Mouse (Mus musculus) NIH3T3 (cell line): ENCODE measurements around the gene Itgb2.
A peak's percentile ranks its signal among the peaks of the same experiment; 100 is the strongest.

Experiments used
- DNase-seq: peaks from one replicate; pipeline ENCODE4 v3.0.0-alpha.2; 2012; ENCODE audit warnings: low read depth

Itgb2 gene

GRCm38 (mm10) chr10:77530140-77530539 is at the start of gene Itgb2:
Itgb2 (plus strand) TSS chr10:77530252.
- DNase-seq: no peak

GRCm38 (mm10) chr10:77481814-77482213 is 48.2 kb upstream of the Itgb2 start:
- no peak for DNase-seq

- peak; percentile 94 for DNase-seq
Observed at GRCm38 (mm10) chr10:77484205-77484935, 45.7 kb upstream of the Itgb2 start.

GRCm38 (mm10) chr10:77485786-77486185 is 44.3 kb upstream of the Itgb2 start:
- DNase-seq: no peak

GRCm38 (mm10) chr10:77488168-77488567 is 41.9 kb upstream of the Itgb2 start:
- no peak for DNase-seq

GRCm38 (mm10) chr10:77491585-77491984 is 38.5 kb upstream of the Itgb2 start:
- DNase-seq: no peak

GRCm38 (mm10) chr10:77492885-77493284 is 37.2 kb upstream of the Itgb2 start:
- no peak for DNase-seq

GRCm38 (mm10) chr10:77497185-77497584 is 32.9 kb upstream of the Itgb2 start:
- DNase-seq: no peak

GRCm38 (mm10) chr10:77498254-77498653 is 31.8 kb upstream of the Itgb2 start:
- DNase-seq: no peak

- no peak for DNase-seq
Observed at GRCm38 (mm10) chr10:77500636-77501035, 29.4 kb upstream of the Itgb2 start.

- DNase-seq: no peak
Observed at GRCm38 (mm10) chr10:77502967-77503922, 26.8 kb upstream of the Itgb2 start.

GRCm38 (mm10) chr10:77504143-77504542 is 25.9 kb upstream of the Itgb2 start:
- no peak for DNase-seq

GRCm38 (mm10) chr10:77506526-77506925 is 23.5 kb upstream of the Itgb2 start:
- no peak for DNase-seq

GRCm38 (mm10) chr10:77506961-77507577 is 23.0 kb upstream of the Itgb2 start:
- DNase-seq: no peak

GRCm38 (mm10) chr10:77507779-77508178 is 22.3 kb upstream of the Itgb2 start:
- DNase-seq: no peak

GRCm38 (mm10) chr10:77508744-77509143 is 21.3 kb upstream of the Itgb2 start:
- DNase-seq: no peak

- peak; percentile 92 for DNase-seq
Observed at GRCm38 (mm10) chr10:77509403-77510187, 20.5 kb upstream of the Itgb2 start.

- DNase-seq: no peak
Observed at GRCm38 (mm10) chr10:77510225-77510982, 19.6 kb upstream of the Itgb2 start.

GRCm38 (mm10) chr10:77515385-77516348 is 14.4 kb upstream of the Itgb2 start, which contains the start of gene Fam207a:
Fam207a (minus strand) TSS chr10:77515785.
- DNase-seq: peak; percentile 99
